8 mouse cellular contexts compared by ENCODE assay signal in the genomic region with DNA sequence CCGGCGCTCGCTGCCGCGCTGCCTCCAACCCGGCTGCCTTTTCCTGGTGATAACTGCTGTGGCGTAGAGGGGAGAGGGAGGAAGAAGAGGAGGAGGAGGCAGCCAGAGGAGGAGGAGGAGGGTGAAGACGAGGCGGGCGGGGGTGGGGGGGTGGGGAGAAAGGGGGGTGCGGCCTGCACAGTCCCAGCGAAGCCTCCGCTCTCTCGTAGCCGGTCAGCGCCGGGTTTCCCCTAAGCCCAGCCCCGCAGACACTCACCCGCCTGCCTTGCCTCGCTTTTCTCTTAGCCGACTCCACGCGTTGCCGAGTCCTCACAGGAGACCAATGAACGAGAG. TPM values are rescaled to one million over a fixed set of nuclear protein-coding genes. Genes with fewer than 3 reads are reported as not detected.
A peak's percentile ranks its signal among the peaks of the same experiment; 100 is the strongest.
DNase-seq lines count a peak whose midpoint lies in the region; ATAC-seq and TF ChIP-seq lines count a peak whose summit lies in the region.

No protein-coding gene starts in this region.

- no peaks in the 10 kb centered on the region for H3K36me3 ChIP-seq in embryonic facial prominence, embryonic 13.5 days
- H3K36me3 ChIP-seq in limb, embryonic 10.5 days = no peaks in the 10 kb centered on the region
- no peaks in the 10 kb centered on the region for H3K36me3 ChIP-seq in neural tube, embryonic 12.5 days

- no peak for DNase-seq in layer of hippocampus, adult 2 months (ENCODE audit: low spot score in 2 of 2)
- no peak for DNase-seq in layer of hippocampus, adult 8-10 months (ENCODE audit: low spot score in 2 of 2)
- DNase-seq in limb, embryonic 10.5 days (ENCODE audit: low spot score) = no peak
- DNase-seq in right cerebral cortex, postnatal 25 days = no peak
- no peak for DNase-seq in layer of hippocampus, adult 9-11 months
- DNase-seq in ovary, adult 18-20 months (ENCODE audit: low spot score) = no peak

- H3K9me3 ChIP-seq in embryonic facial prominence, embryonic 13.5 days = no peaks in the 10 kb centered on the region
- no peaks in the 10 kb centered on the region for H3K9me3 ChIP-seq in limb, embryonic 10.5 days (replicated peaks)
- no peaks in the 10 kb centered on the region for H3K9me3 ChIP-seq in neural tube, embryonic 12.5 days

- H3K27me3 ChIP-seq in embryonic facial prominence, embryonic 13.5 days = no peaks in the 10 kb centered on the region
- no peaks in the 10 kb centered on the region for H3K27me3 ChIP-seq in limb, embryonic 10.5 days (ENCODE audit: low read depth, poor library complexity, severe bottlenecking)
- H3K27me3 ChIP-seq in neural tube, embryonic 12.5 days (replicated peaks) = no peaks in the 10 kb centered on the region

- peak overlapping the region; percentile 91 for H3K9ac ChIP-seq in embryonic facial prominence, embryonic 13.5 days
- H3K9ac ChIP-seq in neural tube, embryonic 12.5 days = peak overlapping the region; percentile 78

- H3K4me1 ChIP-seq in embryonic facial prominence, embryonic 13.5 days = peaks cover 17% of the 10 kb centered on the region
- H3K4me1 ChIP-seq in limb, embryonic 10.5 days = peaks cover 16% of the 10 kb centered on the region
- H3K4me1 ChIP-seq in neural tube, embryonic 12.5 days = peaks cover 9% of the 10 kb centered on the region

- peak overlapping the region; percentile 92 for H3K4me2 ChIP-seq in embryonic facial prominence, embryonic 13.5 days
- H3K4me2 ChIP-seq in neural tube, embryonic 12.5 days (replicated peaks) = peak overlapping the region; percentile 81

- 0% methylated on average over 25 of the region's 25 CpGs for WGBS in embryonic facial prominence, embryonic 13.5 days
- under 1% methylated on average over 25 of the region's 25 CpGs for WGBS in limb, embryonic 10.5 days
- WGBS in neural tube, embryonic 12.5 days = under 1% methylated on average over 21 of the region's 25 CpGs

- no peak for TF ChIP-seq CTCF in layer of hippocampus, adult 2 months (conservative IDR thresholded peaks at IDR 0.05)

- H3K27ac ChIP-seq in layer of hippocampus, adult 2 months = peak overlapping the region; percentile 96
- H3K27ac ChIP-seq in embryonic facial prominence, embryonic 13.5 days = peak overlapping the region; percentile 94
- H3K27ac ChIP-seq in limb, embryonic 10.5 days = peak overlapping the region; percentile 91
- peak overlapping the region; percentile 69; the same call in 1 of the 2 replicates for H3K27ac ChIP-seq in neural tube, embryonic 12.5 days

- peak overlapping the region; percentile 88 for H3K4me3 ChIP-seq in layer of hippocampus, adult 2 months
- peak overlapping the region; percentile 68 for H3K4me3 ChIP-seq in embryonic facial prominence, embryonic 13.5 days
- H3K4me3 ChIP-seq in limb, embryonic 10.5 days = peak overlapping the region; percentile 84
- H3K4me3 ChIP-seq in neural tube, embryonic 12.5 days = peak overlapping the region; percentile 64

- peak; percentile 91 for ATAC-seq in embryonic facial prominence, embryonic 13.5 days (ENCODE audit: insufficient number of reproducible peaks, insufficient read depth, low FRiP score, low TSS enrichment, low read depth)
- ATAC-seq in neural tube, embryonic 12.5 days (ENCODE audit: low FRiP score, low read depth) = peak; percentile 93

RNA-seq across cellular contexts. Expression of a gene that starts 0.3 kb away (rescaled TPM):
- total RNA-seq in layer of hippocampus, adult 2 months (2021) = 10 to 100 TPM; 46.5 to 49.0 TPM
- 10 to 100 TPM; 45.4 to 53.9 (median 48.5) TPM for total RNA-seq in layer of hippocampus, adult 8-10 months (2022)
- 35.9 and 37.4 TPM in 2 replicates for polyA plus RNA-seq in embryonic facial prominence, embryonic 13.5 days (2015; fragmentation: Nextera tagmentation; extraction: Ambion mirVana)
- 24.3 and 26.9 TPM in 2 replicates for polyA plus RNA-seq in limb, embryonic 10.5 days (2016; fragmentation: Nextera tagmentation; extraction: Ambion mirVana)
- polyA plus RNA-seq in neural tube, embryonic 12.5 days (2016; fragmentation: Nextera tagmentation; extraction: Ambion mirVana) = 32.0 and 33.1 TPM in 2 replicates

RNA-seq across cellular contexts. Expression of a gene that starts 44.0 kb away (rescaled TPM):
- total RNA-seq in layer of hippocampus, adult 2 months (2021) = 10 to 100 TPM; 27.8 to 32.1 TPM
- total RNA-seq in layer of hippocampus, adult 8-10 months (2022) = 10 to 100 TPM; 26.1 to 31.8 (median 30.1) TPM
- polyA plus RNA-seq in embryonic facial prominence, embryonic 13.5 days (2015; fragmentation: Nextera tagmentation; extraction: Ambion mirVana) = 31.2 and 35.5 TPM in 2 replicates
- 59.6 and 60.1 TPM in 2 replicates for polyA plus RNA-seq in limb, embryonic 10.5 days (2016; fragmentation: Nextera tagmentation; extraction: Ambion mirVana)
- 32.6 and 37.0 TPM in 2 replicates for polyA plus RNA-seq in neural tube, embryonic 12.5 days (2016; fragmentation: Nextera tagmentation; extraction: Ambion mirVana)
